Mouse (Mus musculus): ENCODE measurements at regions not wholly inside any gene's neighbourhood (a gene's known extent, or its start where the extent isn't known, plus 50 kb on each side); places are given as distances from the start of the nearest gene placed in this dataset.

DNA sequence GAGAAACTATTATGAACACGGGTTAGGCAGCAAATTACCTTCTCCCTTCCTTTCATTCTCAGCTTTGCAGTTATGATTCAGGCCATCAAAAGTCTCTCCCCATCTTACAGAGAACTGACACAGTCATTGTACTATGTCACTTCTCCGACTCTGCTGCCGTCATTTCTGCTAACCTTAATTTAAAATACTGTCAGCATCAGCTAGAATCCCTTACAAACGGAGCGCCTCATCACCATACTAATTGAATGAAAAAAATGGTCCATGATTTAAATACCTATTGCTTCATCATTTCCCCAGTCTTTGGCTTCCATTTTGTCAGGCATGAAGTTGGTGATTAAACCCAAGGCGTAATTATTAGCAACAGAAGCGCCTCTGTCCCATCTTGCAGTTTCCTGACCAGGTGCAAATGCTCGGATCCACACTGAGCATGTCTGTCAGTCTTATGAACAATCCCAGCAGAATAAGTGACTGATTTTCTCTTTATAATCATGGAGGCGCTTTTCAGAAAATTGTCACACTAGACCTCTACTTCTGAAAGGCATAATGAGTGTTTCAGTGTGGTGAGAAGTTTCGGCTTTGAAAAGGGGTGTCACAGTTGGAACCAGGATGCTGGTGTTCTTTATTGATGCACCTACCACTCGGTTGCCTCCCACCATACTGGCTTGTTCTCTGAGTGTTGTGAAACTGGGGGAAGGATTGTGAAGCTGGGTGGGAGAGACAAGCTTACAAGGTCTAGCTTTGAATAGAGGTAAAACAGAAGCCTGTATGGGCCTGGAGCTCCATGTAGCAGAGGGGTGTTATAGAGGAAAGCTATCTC is 52.4 kb upstream of the Npy start:
- DNase-seq (ENCODE audit: low read depth, low spot score): no peak
